Mouse (Mus musculus) spleen, postnatal 14 days (tissue): Measurements from ENCODE around the gene Oaz1.

Source experiments
- DNase-seq, 2 experiments: peaks; one replicate each; pipeline ENCODE4 v3.0.0; 2021 to 2022; ENCODE audit warnings: low spot score in 2 of 2

Oaz1 gene

GRCm38 (mm10) chr10:80845055-80845693, 18.7 kb downstream of the Oaz1 start:
- no peak for DNase-seq

GRCm38 (mm10) chr10:80845732-80846131, 19.3 kb downstream of the Oaz1 start:
- no peak for DNase-seq

- DNase-seq: peak; percentile 39 to 65
Measured at GRCm38 (mm10) chr10:80848571-80848970, 22.1 kb downstream of the Oaz1 start.

GRCm38 (mm10) chr10:80854913-80855748, 28.7 kb downstream of the Oaz1 start, which contains the start of the genes Lsm7 and Sppl2b:
TSS of gene Lsm7 (minus strand) at chr10:80855209.
TSS of gene Sppl2b (plus strand) at chr10:80855275.
- peak; percentile 98 to 99 for DNase-seq

GRCm38 (mm10) chr10:80855749-80856073, 29.3 kb downstream of the Oaz1 start:
- DNase-seq: peak; percentile 21 to 25

- DNase-seq: peak in 1 of 2 experiments; percentile 26
Measured at GRCm38 (mm10) chr10:80856267-80856666, 29.8 kb downstream of the Oaz1 start.

GRCm38 (mm10) chr10:80856908-80857307, 30.5 kb downstream of the Oaz1 start:
- DNase-seq: peak; percentile 55 to 59

GRCm38 (mm10) chr10:80857386-80857785, 30.9 kb downstream of the Oaz1 start:
- no peak for DNase-seq

- DNase-seq: peak; percentile 40 to 53
Measured at GRCm38 (mm10) chr10:80857848-80858247, 31.4 kb downstream of the Oaz1 start.

- peak; percentile 45 to 62 for DNase-seq
Measured at GRCm38 (mm10) chr10:80858350-80858935, 32.0 kb downstream of the Oaz1 start.

- DNase-seq: no peak
Measured at GRCm38 (mm10) chr10:80862305-80862704, 35.8 kb downstream of the Oaz1 start.

- DNase-seq: no peak
Measured at GRCm38 (mm10) chr10:80864446-80864845, 38.0 kb downstream of the Oaz1 start.

- no peak for DNase-seq
Measured at GRCm38 (mm10) chr10:80870993-80871392, 44.5 kb downstream of the Oaz1 start.

GRCm38 (mm10) chr10:80871581-80871980, 45.1 kb downstream of the Oaz1 start, which contains the start of gene Tmprss9:
TSS of gene Tmprss9 (plus strand) at chr10:80871848.
- no peak for DNase-seq

- no peak for DNase-seq
Measured at GRCm38 (mm10) chr10:80874035-80874434, 47.6 kb downstream of the Oaz1 start.

GRCm38 (mm10) chr10:80876028-80876427, 49.6 kb downstream of the Oaz1 start:
- peak; percentile 51 to 65 for DNase-seq

GRCm38 (mm10) chr10:80876594-80876993, 50.1 kb downstream of the Oaz1 start:
- DNase-seq: no peak
